Mouse (Mus musculus) midbrain, postnatal 0 days (tissue): Measurements from ENCODE around the gene Rplp2. TPM values are rescaled to one million over a fixed set of nuclear protein-coding genes. Genes with fewer than 3 reads are reported as not detected.
A peak's percentile ranks its signal among the peaks of the same experiment; 100 is the strongest.

Experiments used
- ATAC-seq: fragments of 200-750 bp; cut with Nextera tagmentation; 2 replicates; pipeline ENCODE4 v1.8.0; 2017; ENCODE audit warnings: moderate number of reproducible peaks, mild to moderate bottlenecking, moderate TSS enrichment, moderate library complexity; ENCODE audit not compliant: low FRiP score
- DNase-seq: peaks from one replicate; pipeline ENCODE4 v3.0.0-alpha.2; 2015; ENCODE audit warnings: low spot score
- H3K27ac ChIP-seq: fragments of 300-500 bp; sonication (generic); 2 replicates; pipeline ENCODE4 v1.5.1; 2014; ENCODE audit warnings: low read depth, mild to moderate bottlenecking, low read length, mixed read lengths
- H3K27me3 ChIP-seq: fragments of 300-500 bp; sonication (generic); 2 replicates; pipeline ENCODE4 v1.6.1; 2014; ENCODE audit warnings: low read length, control low read depth, mixed read lengths; ENCODE audit not compliant: insufficient read depth
- H3K36me3 ChIP-seq: fragments of 300-500 bp; sonication (generic); 2 replicates; pipeline ENCODE4 v1.6.1; 2014; ENCODE audit warnings: low read length, control low read depth, mixed read lengths; ENCODE audit not compliant: insufficient read depth
- H3K4me1 ChIP-seq: fragments of 300-500 bp; sonication (generic); 2 replicates; pipeline ENCODE4 v1.6.1; 2014; ENCODE audit warnings: mild to moderate bottlenecking, control low read depth, antibody characterized with exemption, low read length, mixed read lengths; ENCODE audit not compliant: insufficient read depth
- H3K4me2 ChIP-seq: fragments of 300-500 bp; sonication (generic); 2 replicates; pipeline ENCODE4 v1.6.1; 2014; ENCODE audit warnings: low read depth, mild to moderate bottlenecking, low read length, mixed read lengths; ENCODE audit not compliant: poor library complexity, severe bottlenecking
- H3K4me3 ChIP-seq: fragments of 300-500 bp; sonication (generic); 2 replicates; pipeline ENCODE4 v1.5.1; 2014; ENCODE audit warnings: low read depth, mild to moderate bottlenecking, low read length, moderate library complexity
- H3K9ac ChIP-seq: fragments of 300-500 bp; sonication (generic); replicated peaks from 2 replicates; pipeline ENCODE4 v1.6.1; 2014; ENCODE audit warnings: mild to moderate bottlenecking, low read length, moderate library complexity, mixed read lengths; ENCODE audit not compliant: poor library complexity, severe bottlenecking
- H3K9me3 ChIP-seq: fragments of 300-500 bp; sonication (generic); 2 replicates; pipeline ENCODE4 v1.6.1; 2016; ENCODE audit warnings: low read length, control low read depth
- CTCF ChIP-seq: IDR thresholded peaks from 2 replicates; pipeline ENCODE4 v1.5.1; 2016; ENCODE audit warnings: antibody characterized with exemption, mild to moderate bottlenecking
- WGBS: fragments of 180-500 bp; shearing (Covaris S2); extraction: QIAGEN DNeasy Blood & Tissue Kit; methylation state at CpG from one replicate; pipeline ENCODE4 v1.1.7; 2014; 5-methylcytosine and 5-hydroxymethylcytosine counted together
- polyA plus RNA-seq: library from polyadenylated mRNA; unstranded; fragments of >200 nt; fragmentation: Nextera tagmentation; extraction: Ambion mirVana; gene quantifications from 2 replicates; pipeline ENCODE4 v1.2.1, GENCODE M21; 2015
- total RNA-seq: library from RNA; depleted of rRNA; stranded (reverse); fragments of >200 nt; gene quantifications from 2 replicates; pipeline ENCODE4 v1.2.3, GENCODE M21; 2014

Gene Rplp2
- total and polyA plus RNA-seq, 2 experiments from 2014 or later = 180 to 852 TPM

GRCm38 (mm10) chr7:141437178-141438120 is 9.7 kb upstream of the Rplp2 start, which contains the start of gene Slc25a22:
TSS of gene Slc25a22 (minus strand) at chr7:141437892.
- peak; percentile 77 for TF ChIP-seq CTCF
- peak within 1 kb of the TSS; percentile 92 for H3K4me2 ChIP-seq
- no peaks in the 10 kb centered on the region for H3K9me3 ChIP-seq
- 5% methylated on average over 53 of the region's 53 CpGs for WGBS
- H3K4me3 ChIP-seq = peak within 1 kb of the TSS; percentile 66
- ATAC-seq (peak; percentile 81), DNase-seq (peak; percentile 88)
- H3K36me3 ChIP-seq = peaks cover 6% of the 10 kb centered on the region
- peak within 1 kb of the TSS; percentile 79 for H3K9ac ChIP-seq
- H3K4me1 ChIP-seq = peaks cover 20% of the 10 kb centered on the region
- peak within 1 kb of the TSS; percentile 80 for H3K27ac ChIP-seq
- no peaks in the 10 kb centered on the region for H3K27me3 ChIP-seq

- no peak for ATAC-seq
- H3K9ac ChIP-seq = peak overlapping the region; percentile 79; the same call in 1 of the 2 replicates
- DNase-seq = no peak
- peaks cover 20% of the 10 kb centered on the region for H3K4me1 ChIP-seq
- no peaks in the 10 kb centered on the region for H3K36me3 ChIP-seq
- H3K9me3 ChIP-seq = no peaks in the 10 kb centered on the region
- TF ChIP-seq CTCF = no peak
- H3K4me3 ChIP-seq = peak overlapping the region; percentile 66; the same call in 1 of the 2 replicates
- peak overlapping the region; percentile 80 for H3K27ac ChIP-seq
- no peaks in the 10 kb centered on the region for H3K27me3 ChIP-seq
- WGBS = 92% methylated on average over 12 of the region's 12 CpGs
- peak overlapping the region; percentile 92 for H3K4me2 ChIP-seq
These were observed 8.8 kb upstream of the Rplp2 start for GRCm38 (mm10) chr7:141438201-141438968.

- Histone ChIP-seq H3K4me2 (no peak overlapping the region), H3K36me3 (no peaks in the 10 kb centered on the region), H3K4me1 (peaks cover 14% of the 10 kb centered on the region), H3K27me3 (no peaks in the 10 kb centered on the region), H3K27ac (no peak overlapping the region), H3K9ac (no peak overlapping the region), H3K4me3 (no peak overlapping the region), H3K9me3 (no peaks in the 10 kb centered on the region)
- DNase-seq (no peak), ATAC-seq (no peak)
- TF ChIP-seq CTCF = no peak
- 95% methylated on average over 10 of the region's 10 CpGs for WGBS
These were observed 8.0 kb upstream of the Rplp2 start for GRCm38 (mm10) chr7:141439140-141439679.

- ATAC-seq = no peak
- 93% methylated on average over 11 of the region's 11 CpGs for WGBS
- Histone ChIP-seq H3K9me3 (no peaks in the 10 kb centered on the region), H3K27me3 (no peaks in the 10 kb centered on the region), H3K4me1 (peaks cover 11% of the 10 kb centered on the region), H3K9ac (no peak overlapping the region), H3K27ac (no peak overlapping the region), H3K4me2 (no peak overlapping the region), H3K4me3 (no peak overlapping the region), H3K36me3 (no peaks in the 10 kb centered on the region)
- no peak for TF ChIP-seq CTCF
- no peak for DNase-seq
These were observed 7.4 kb upstream of the Rplp2 start for GRCm38 (mm10) chr7:141439811-141440210.

- H3K36me3 ChIP-seq = no peaks in the 10 kb centered on the region
- no peak overlapping the region for H3K4me2 ChIP-seq
- H3K9ac ChIP-seq = no peak overlapping the region
- peak; percentile 71 for TF ChIP-seq CTCF
- H3K4me3 ChIP-seq = no peak overlapping the region
- DNase-seq = peak; percentile 68
- no peaks in the 10 kb centered on the region for H3K27me3 ChIP-seq
- H3K4me1 ChIP-seq = peaks cover 9% of the 10 kb centered on the region; the same call in 1 of the 2 replicates
- no peak for ATAC-seq
- WGBS = 36% methylated on average over 6 of the region's 6 CpGs
- H3K27ac ChIP-seq = no peak overlapping the region
- no peaks in the 10 kb centered on the region for H3K9me3 ChIP-seq
These were observed 6.6 kb upstream of the Rplp2 start for GRCm38 (mm10) chr7:141440613-141441012.
